Mouse (Mus musculus) hindlimb bud, embryonic 11.5 days (tissue): ENCODE results near the gene Farp2.
A peak's percentile ranks its signal among the peaks of the same experiment; 100 is the strongest.
"Not testable (repeated sequence)": the region's sequence is repeated elsewhere in the genome, so short reads cannot be mapped to it uniquely, and the experiment has no call there.

ENCODE experiments used
- DNase-seq: peaks from one replicate; pipeline ENCODE4 v3.0.0-alpha.2; 2012; ENCODE audit warnings: low read depth, low spot score; ENCODE audit errors: extremely low spot score

Gene Farp2

GRCm38 (mm10) chr1:93632723-93633122, 120.8 kb downstream of the Farp2 start:
- no peak for DNase-seq

GRCm38 (mm10) chr1:93634481-93634891, 122.6 kb downstream of the Farp2 start:
- DNase-seq: no peak

- DNase-seq: no peak
Measured at GRCm38 (mm10) chr1:93635091-93635579, 123.3 kb downstream of the Farp2 start.

GRCm38 (mm10) chr1:93635580-93636192, 123.8 kb downstream of the Farp2 start:
- DNase-seq: peak; percentile 88

- DNase-seq: no peak
Measured at GRCm38 (mm10) chr1:93636211-93636897, 124.5 kb downstream of the Farp2 start.

GRCm38 (mm10) chr1:93641978-93642377, 130.1 kb downstream of the Farp2 start:
- DNase-seq: no peak

GRCm38 (mm10) chr1:93642692-93643091, 130.8 kb downstream of the Farp2 start:
- DNase-seq: no peak

GRCm38 (mm10) chr1:93649604-93650172, 137.8 kb downstream of the Farp2 start:
- DNase-seq: no peak

GRCm38 (mm10) chr1:93654275-93654674, 142.4 kb downstream of the Farp2 start:
- no peak for DNase-seq

GRCm38 (mm10) chr1:93654798-93655197, 142.9 kb downstream of the Farp2 start:
- no peak for DNase-seq

- no peak for DNase-seq
Measured at GRCm38 (mm10) chr1:93656325-93657024, 144.6 kb downstream of the Farp2 start.

GRCm38 (mm10) chr1:93657025-93657360, 145.1 kb downstream of the Farp2 start:
- DNase-seq: no peak

GRCm38 (mm10) chr1:93658559-93658958, 146.7 kb downstream of the Farp2 start, which contains the start of gene Stk25:
TSS of gene Stk25 (minus strand) at chr1:93658659.
- not testable (repeated sequence) for DNase-seq

GRCm38 (mm10) chr1:93667760-93668400, 156.0 kb downstream of the Farp2 start:
- no peak for DNase-seq

GRCm38 (mm10) chr1:93668791-93669548, 157.1 kb downstream of the Farp2 start:
- peak; percentile 44 for DNase-seq

GRCm38 (mm10) chr1:93669941-93670340, 158.1 kb downstream of the Farp2 start:
- DNase-seq: no peak
